Mouse (Mus musculus): ENCODE results near the gene Teddm2. TPM values are rescaled to one million over a fixed set of nuclear protein-coding genes. Genes with fewer than 3 reads are reported as not detected.

Gene Teddm2
- total and polyA plus RNA-seq, 3 experiments = 0.08 to 0.22 TPM; not detected in 1

- TF ChIP-seq USF2 (IDR thresholded peaks at IDR 0.05; ENCODE audit: borderline replicate concordance in 1 of 2, insufficient read depth in 1 of 2, low read depth in 1 of 2, low read length in 2 of 2) = no peak
- peak; percentile 38; the same call in 1 of the 2 replicates for TF ChIP-seq BHLHE40 (IDR thresholded peaks at IDR 0.05; ENCODE audit: borderline replicate concordance, low read depth, low read length)
- TF ChIP-seq GABPA (IDR thresholded peaks at IDR 0.05; ENCODE audit: low read depth, low read length) = no peak
Observed at GRCm38 (mm10) chr1:153899731-153900380, at the start of gene Teddm2, which contains the start of gene Glul (continued).

- no peaks in the 10 kb centered on the region for H3K4me1 ChIP-seq (ENCODE audit: control insufficient read depth in 1 of 2, insufficient read depth in 2 of 2, low read length in 2 of 2)
- H3K27ac ChIP-seq (ENCODE audit: control insufficient read depth, low read depth, low read length) = no peak overlapping the region
Observed at GRCm38 (mm10) chr1:153947837-153948236, 47.8 kb upstream of the Teddm2 start.

DNA sequence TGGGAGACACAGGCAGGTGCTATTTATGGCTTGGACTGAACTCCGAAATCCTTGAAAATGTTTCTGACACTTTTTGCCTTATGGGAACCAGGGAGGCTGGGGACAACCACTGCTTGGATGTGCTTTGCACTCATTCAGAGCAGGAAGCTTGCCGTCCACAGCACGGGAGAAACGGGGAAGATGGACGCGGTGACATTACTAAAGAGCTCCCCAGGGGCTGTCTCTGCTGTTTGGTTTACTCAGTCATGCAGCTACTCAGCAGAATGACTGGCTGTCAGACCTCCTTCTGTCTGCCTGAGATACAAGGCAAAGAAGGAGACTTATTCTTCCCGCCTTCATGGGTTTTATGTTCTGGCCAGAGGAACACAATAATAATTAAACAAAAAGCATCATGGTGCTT is 46.9 kb upstream of the Teddm2 start:
- Histone ChIP-seq H3K27ac (ENCODE audit: control insufficient read depth, low read depth, low read length) (no peak overlapping the region), H3K4me1 (ENCODE audit: control insufficient read depth in 1 of 2, insufficient read depth in 2 of 2, low read length in 2 of 2) (no peaks in the 10 kb centered on the region), H3K9ac (ENCODE audit: control insufficient read depth, low read depth, low read length, poor library complexity, severe bottlenecking) (no peak overlapping the region), H3K4me3 (ENCODE audit: control insufficient read depth in 1 of 2, insufficient read depth in 1 of 2, low read depth in 2 of 2, low read length in 2 of 2) (no peak overlapping the region), H3K27me3 (ENCODE audit: control insufficient read depth in 1 of 2, insufficient read depth in 2 of 2, low read length in 2 of 2) (no peaks in the 10 kb centered on the region), H3K36me3 (ENCODE audit: control insufficient read depth in 1 of 2, insufficient read depth in 2 of 2, low read length in 2 of 2) (no peaks in the 10 kb centered on the region), H3K79me2 (ENCODE audit: control insufficient read depth, insufficient read depth, low read length, poor library complexity) (no peaks in the 10 kb centered on the region), H3K9me3 (replicated peaks; ENCODE audit: insufficient read depth, low read length) (no peaks in the 10 kb centered on the region)
- TF ChIP-seq E2F4 (IDR thresholded peaks at IDR 0.05; ENCODE audit: borderline replicate concordance, low read depth, low read length) = no peak
- DNase-seq (ENCODE audit: low read depth, low spot score) = no peak

More at GRCm38 (mm10) chr1:153947837-153948236, 47.8 kb upstream of the Teddm2 start:
- Histone ChIP-seq H3K27me3 (ENCODE audit: control insufficient read depth in 1 of 2, insufficient read depth in 2 of 2, low read length in 2 of 2) (no peaks in the 10 kb centered on the region), H3K4me3 (ENCODE audit: control insufficient read depth in 1 of 2, insufficient read depth in 1 of 2, low read depth in 2 of 2, low read length in 2 of 2) (no peak overlapping the region), H3K9me3 (replicated peaks; ENCODE audit: insufficient read depth, low read length) (no peaks in the 10 kb centered on the region), H3K79me2 (ENCODE audit: control insufficient read depth, insufficient read depth, low read length, poor library complexity) (no peaks in the 10 kb centered on the region), H3K36me3 (ENCODE audit: control insufficient read depth in 1 of 2, insufficient read depth in 2 of 2, low read length in 2 of 2) (no peaks in the 10 kb centered on the region), H3K9ac (ENCODE audit: control insufficient read depth, low read depth, low read length, poor library complexity, severe bottlenecking) (no peak overlapping the region)
- DNase-seq (ENCODE audit: low read depth, low spot score) = no peak
- TF ChIP-seq CTCF (IDR thresholded peaks at IDR 0.05 in 2 of 3, conservative IDR thresholded peaks at IDR 0.05 in 1 of 3; ENCODE audit: control insufficient read depth in 1 of 3, insufficient read depth in 1 of 3, low read depth in 2 of 3, low read length in 3 of 3, poor library complexity in 1 of 3, severe bottlenecking in 1 of 3) = no peak
- no peak for TF ChIP-seq UBTF (IDR thresholded peaks at IDR 0.05; ENCODE audit: borderline replicate concordance, insufficient read depth, low read depth, low read length)
- no peak for TF ChIP-seq ELF1 (IDR thresholded peaks at IDR 0.05; ENCODE audit: low read depth, low read length)
- no peak for TF ChIP-seq USF2 (IDR thresholded peaks at IDR 0.05; ENCODE audit: borderline replicate concordance in 1 of 2, insufficient read depth in 1 of 2, low read depth in 1 of 2, low read length in 2 of 2)
- no peak for TF ChIP-seq POLR2AphosphoS2 (IDR thresholded peaks at IDR 0.05; ENCODE audit: low read length)
- TF ChIP-seq MEF2A (IDR thresholded peaks at IDR 0.05; ENCODE audit: extremely low read depth, insufficient replicate concordance, low read depth, low read length, poor library complexity, severe bottlenecking) = no peak
- no peak for TF ChIP-seq ZNF384 (IDR thresholded peaks at IDR 0.05; ENCODE audit: low read depth, low read length)
- TF ChIP-seq TAL1 (IDR thresholded peaks at IDR 0.05; ENCODE audit: low read length) = no peak
- TF ChIP-seq TCF12 (IDR thresholded peaks at IDR 0.05; ENCODE audit: low read depth, low read length) = no peak

Data from MEL (cell line).